Mouse (Mus musculus): Measurements from ENCODE around the gene Myadm. TPM values are rescaled to one million over a fixed set of nuclear protein-coding genes. Genes with fewer than 3 reads are reported as not detected.
"Not testable (repeated sequence)": the region's sequence is repeated elsewhere in the genome, so short reads cannot be mapped to it uniquely, and the experiment has no call there.

Myadm gene
- polyA plus RNA-seq, 1 experiment from 2014 or later, result 75.3 TPM

GRCm38 (mm10) chr7:3265311-3265710 is 23.6 kb upstream of the Myadm start:
- ATAC-seq, result no peak
- WGBS, result 52% methylated on average over 6 of the region's 6 CpGs
- Histone ChIP-seq H3K4me1 (replicated peaks; ENCODE audit: control insufficient read depth, insufficient read depth, low read length) (no peaks in the 10 kb centered on the region), H3K4me2 (replicated peaks; ENCODE audit: low read depth) (peak overlapping the region; percentile 30; the same call in 1 of the 2 replicates), H3K9me3 (ENCODE audit: control insufficient read depth) (no peaks in the 10 kb centered on the region), H3K36me3 (ENCODE audit: control insufficient read depth, insufficient read depth) (no peaks in the 10 kb centered on the region), H3K4me3 (ENCODE audit: low read depth, low read length) (no peak overlapping the region), H3K9ac (ENCODE audit: low read depth, low read length) (no peak overlapping the region), H3K27me3 (replicated peaks; ENCODE audit: control insufficient read depth, insufficient read depth, low read length) (no peaks in the 10 kb centered on the region), H3K27ac (ENCODE audit: low read depth, low read length) (no peak overlapping the region)
- TF ChIP-seq CTCF (IDR thresholded peaks at IDR 0.05; ENCODE audit: low read depth), result no peak

- Histone ChIP-seq H3K27ac (ENCODE audit: low read depth, low read length) (no peak overlapping the region), H3K4me1 (replicated peaks; ENCODE audit: control insufficient read depth, insufficient read depth, low read length) (no peaks in the 10 kb centered on the region), H3K9me3 (ENCODE audit: control insufficient read depth) (no peaks in the 10 kb centered on the region), H3K27me3 (replicated peaks; ENCODE audit: control insufficient read depth, insufficient read depth, low read length) (no peaks in the 10 kb centered on the region), H3K4me3 (ENCODE audit: low read depth, low read length) (no peak overlapping the region), H3K9ac (ENCODE audit: low read depth, low read length) (no peak overlapping the region), H3K4me2 (replicated peaks; ENCODE audit: low read depth) (no peak overlapping the region), H3K36me3 (ENCODE audit: control insufficient read depth, insufficient read depth) (no peaks in the 10 kb centered on the region)
- 73% methylated on average over 3 of the region's 3 CpGs for WGBS
- TF ChIP-seq CTCF (IDR thresholded peaks at IDR 0.05; ENCODE audit: low read depth), result no peak
- no peak for ATAC-seq
Observed at GRCm38 (mm10) chr7:3267261-3267660, 21.6 kb upstream of the Myadm start.

- 33% methylated on average over 8 of the region's 8 CpGs for WGBS
- H3K27me3 ChIP-seq (replicated peaks; ENCODE audit: control insufficient read depth, insufficient read depth, low read length), result no peaks in the 10 kb centered on the region
- no peaks in the 10 kb centered on the region for H3K36me3 ChIP-seq (ENCODE audit: control insufficient read depth, insufficient read depth)
- H3K27ac ChIP-seq (ENCODE audit: low read depth, low read length), result no peak overlapping the region
- no peak overlapping the region for H3K9ac ChIP-seq (ENCODE audit: low read depth, low read length)
- H3K4me3 ChIP-seq (ENCODE audit: low read depth, low read length), result no peak overlapping the region
- H3K4me2 ChIP-seq (replicated peaks; ENCODE audit: low read depth), result no peak overlapping the region
- no peaks in the 10 kb centered on the region for H3K4me1 ChIP-seq (replicated peaks; ENCODE audit: control insufficient read depth, insufficient read depth, low read length)
- ATAC-seq, result peak; percentile 78
- no peaks in the 10 kb centered on the region for H3K9me3 ChIP-seq (ENCODE audit: control insufficient read depth)
- no peak for TF ChIP-seq CTCF (IDR thresholded peaks at IDR 0.05; ENCODE audit: low read depth)
Observed at GRCm38 (mm10) chr7:3267888-3268287, 21.0 kb upstream of the Myadm start.

- no peak overlapping the region for H3K4me3 ChIP-seq (ENCODE audit: low read depth, low read length)
- no peak overlapping the region for H3K27ac ChIP-seq (ENCODE audit: low read depth, low read length)
- TF ChIP-seq CTCF (IDR thresholded peaks at IDR 0.05; ENCODE audit: low read depth), result no peak
- H3K4me2 ChIP-seq (replicated peaks; ENCODE audit: low read depth), result no peak overlapping the region
- no peaks in the 10 kb centered on the region for H3K4me1 ChIP-seq (replicated peaks; ENCODE audit: control insufficient read depth, insufficient read depth, low read length)
- H3K36me3 ChIP-seq (ENCODE audit: control insufficient read depth, insufficient read depth), result no peaks in the 10 kb centered on the region
- WGBS, result 12% methylated on average over 3 of the region's 3 CpGs
- no peaks in the 10 kb centered on the region for H3K9me3 ChIP-seq (ENCODE audit: control insufficient read depth)
- 0 out of 2 replicates have a peak, but pooled peaks have one; percentile 64 for ATAC-seq
- no peak overlapping the region for H3K9ac ChIP-seq (ENCODE audit: low read depth, low read length)
- no peaks in the 10 kb centered on the region for H3K27me3 ChIP-seq (replicated peaks; ENCODE audit: control insufficient read depth, insufficient read depth, low read length)
Observed at GRCm38 (mm10) chr7:3268291-3268690, 20.6 kb upstream of the Myadm start.

GRCm38 (mm10) chr7:3272206-3272605 is 16.7 kb upstream of the Myadm start:
- Histone ChIP-seq H3K36me3 (ENCODE audit: control insufficient read depth, insufficient read depth) (no peaks in the 10 kb centered on the region), H3K9me3 (ENCODE audit: control insufficient read depth) (no peaks in the 10 kb centered on the region), H3K4me2 (replicated peaks; ENCODE audit: low read depth) (no peak overlapping the region), H3K9ac (ENCODE audit: low read depth, low read length) (no peak overlapping the region), H3K4me1 (replicated peaks; ENCODE audit: control insufficient read depth, insufficient read depth, low read length) (no peaks in the 10 kb centered on the region), H3K27me3 (replicated peaks; ENCODE audit: control insufficient read depth, insufficient read depth, low read length) (no peaks in the 10 kb centered on the region), H3K27ac (ENCODE audit: low read depth, low read length) (no peak overlapping the region), H3K4me3 (ENCODE audit: low read depth, low read length) (no peak overlapping the region)
- ATAC-seq, result no peak
- 86% methylated on average over 9 of the region's 9 CpGs for WGBS
- TF ChIP-seq CTCF (IDR thresholded peaks at IDR 0.05; ENCODE audit: low read depth), result no peak

GRCm38 (mm10) chr7:3275455-3276170 is 13.3 kb upstream of the Myadm start:
- Histone ChIP-seq H3K4me1 (replicated peaks; ENCODE audit: control insufficient read depth, insufficient read depth, low read length) (no peaks in the 10 kb centered on the region), H3K9ac (ENCODE audit: low read depth, low read length) (no peak overlapping the region), H3K4me3 (ENCODE audit: low read depth, low read length) (no peak overlapping the region), H3K9me3 (ENCODE audit: control insufficient read depth) (no peaks in the 10 kb centered on the region), H3K4me2 (replicated peaks; ENCODE audit: low read depth) (no peak overlapping the region), H3K27ac (ENCODE audit: low read depth, low read length) (peak overlapping the region; percentile 46), H3K27me3 (replicated peaks; ENCODE audit: control insufficient read depth, insufficient read depth, low read length) (no peaks in the 10 kb centered on the region), H3K36me3 (ENCODE audit: control insufficient read depth, insufficient read depth) (no peaks in the 10 kb centered on the region)
- 0 out of 2 replicates have a peak, but pooled peaks have one; percentile 16 for ATAC-seq
- WGBS, result 54% methylated on average over 6 of the region's 6 CpGs
- no peak for TF ChIP-seq CTCF (IDR thresholded peaks at IDR 0.05; ENCODE audit: low read depth)

- whole genome bisulfite sequencing, result 65% methylated on average over 4 of the region's 4 CpGs
- not testable (repeated sequence) for H3K27ac ChIP-seq (ENCODE audit: low read depth, low read length); ATAC-seq; H3K4me2 ChIP-seq (replicated peaks; ENCODE audit: low read depth); H3K4me3 ChIP-seq (ENCODE audit: low read depth, low read length); H3K9ac ChIP-seq (ENCODE audit: low read depth, low read length); H3K4me1 ChIP-seq (replicated peaks; ENCODE audit: control insufficient read depth, insufficient read depth, low read length); H3K9me3 ChIP-seq (ENCODE audit: control insufficient read depth); H3K36me3 ChIP-seq (ENCODE audit: control insufficient read depth, insufficient read depth); H3K27me3 ChIP-seq (replicated peaks; ENCODE audit: control insufficient read depth, insufficient read depth, low read length)
Observed at GRCm38 (mm10) chr7:3276781-3277180, 12.1 kb upstream of the Myadm start.
